Mouse (Mus musculus) CH12.LX (cell line): ENCODE data around the gene Cdc37l1.

Experiments
- CTCF ChIP-seq, 2 experiments: IDR thresholded peaks in 1 of 2; conservative IDR thresholded peaks in 1 of 2; 2 replicates each; pipeline ENCODE4 v1.5.1; 2011 to 2012; ENCODE audit warnings: low read depth in 2 of 2, low read length in 2 of 2, improper control_type of control experiment in 1 of 2, inconsistent platforms in 1 of 2, mild to moderate bottlenecking in 1 of 2, moderate library complexity in 1 of 2
- EP300 ChIP-seq: IDR thresholded peaks from 2 replicates; pipeline ENCODE4 v1.6.1; 2011; ENCODE audit warnings: low read length, improper control_type of control experiment
- PAX5 ChIP-seq: IDR thresholded peaks from 2 replicates; pipeline ENCODE4 v1.6.1; 2012; ENCODE audit warnings: low read length, inconsistent platforms, mixed read lengths
- POLR2A ChIP-seq: IDR thresholded peaks from 2 replicates; pipeline ENCODE4 v1.6.1; 2011; ENCODE audit warnings: low read depth, mild to moderate bottlenecking, improper control_type of control experiment, low read length
- POLR2AphosphoS2 ChIP-seq: IDR thresholded peaks from 2 replicates; pipeline ENCODE4 v1.6.1; 2011; ENCODE audit warnings: low read depth, low read length, improper control_type of control experiment
- RCOR1 ChIP-seq: conservative IDR thresholded peaks from 2 replicates; pipeline ENCODE4 v1.6.1; 2012; ENCODE audit warnings: low read depth, mild to moderate bottlenecking, inconsistent platforms, low read length, improper control_type of control experiment
- SIN3A ChIP-seq: IDR thresholded peaks from 2 replicates; pipeline ENCODE4 v1.6.1; 2012; ENCODE audit warnings: low read length, improper control_type of control experiment, inconsistent platforms
- TBP ChIP-seq: conservative IDR thresholded peaks from 2 replicates; pipeline ENCODE4 v1.6.1; 2011; ENCODE audit warnings: low read depth, low read length, improper control_type of control experiment
- USF1 ChIP-seq: IDR thresholded peaks from 2 replicates; pipeline ENCODE4 v1.6.1; 2014; ENCODE audit warnings: low read depth, mild to moderate bottlenecking, inconsistent platforms, low read length, improper control_type of control experiment
- USF2 ChIP-seq: conservative IDR thresholded peaks from 2 replicates; pipeline ENCODE4 v1.6.1; 2011; ENCODE audit warnings: low read depth, low read length, improper control_type of control experiment
- ZNF384 ChIP-seq: IDR thresholded peaks from 2 replicates; pipeline ENCODE4 v1.6.1; 2012; ENCODE audit warnings: low read depth, low read length, improper control_type of control experiment, inconsistent platforms

DNA sequence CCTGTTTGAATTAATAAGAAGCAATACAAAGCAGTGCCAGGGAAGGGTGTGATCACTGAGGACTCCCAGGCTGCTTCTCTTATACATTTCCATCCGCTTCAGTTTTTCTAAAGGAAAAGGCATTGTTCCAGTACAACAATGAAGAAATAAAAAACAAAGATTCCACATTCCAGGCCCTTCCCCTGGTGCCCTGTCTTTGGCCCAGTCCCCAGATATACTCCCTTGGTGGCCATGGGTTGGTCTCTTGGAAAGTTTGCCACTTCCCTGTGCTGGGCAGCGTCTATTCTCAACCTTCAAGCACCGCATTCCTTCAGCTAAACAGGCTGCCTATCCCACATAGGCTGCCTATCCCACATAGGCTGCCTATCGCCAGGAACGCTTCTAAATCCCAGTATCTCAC lies 46.9 kb downstream of the Cdc37l1 start:
- TF ChIP-seq POLR2AphosphoS2 (no peak), ZNF384 (no peak), USF1 (no peak), EP300 (no peak), CTCF (conservative IDR thresholded peaks at IDR 0.05 in 1 of 2, IDR thresholded peaks at IDR 0.05 in 1 of 2; ENCODE audit: low read depth in 2 of 2, low read length in 2 of 2) (no peak), POLR2A (no peak), TBP (no peak), RCOR1 (no peak), PAX5 (no peak), USF2 (no peak), SIN3A (no peak)
